Mouse (Mus musculus) CH12.LX (cell line): ENCODE measurements around the gene Zbtb7a. TPM values are rescaled to one million over a fixed set of nuclear protein-coding genes. Genes with fewer than 3 reads are reported as not detected.

Experiments
- DNase-seq: peaks from one replicate; pipeline ENCODE4 v3.0.0-alpha.2; 2013; ENCODE audit errors: extremely low read depth
- H3K27ac ChIP-seq: 2 replicates; pipeline ENCODE4 v1.5.1; 2012; ENCODE audit warnings: low read depth, mild to moderate bottlenecking, control low read depth, moderate library complexity; ENCODE audit not compliant: insufficient read depth
- H3K27me3 ChIP-seq: replicated peaks from 2 replicates; pipeline ENCODE3; 2012; ENCODE audit warnings: inconsistent platforms
- H3K36me3 ChIP-seq, 2 experiments: replicated peaks in 1 of 2; 2 replicates each; pipeline versions ENCODE3 to v1.6.1; 2012; ENCODE audit warnings: inconsistent platforms in 1 of 2, low read length in 1 of 2, mild to moderate bottlenecking in 1 of 2, mixed read lengths in 1 of 2, moderate library complexity in 1 of 2; ENCODE audit not compliant: control insufficient read depth in 1 of 2, insufficient read depth in 1 of 2
- H3K4me1 ChIP-seq, 2 experiments: 2 replicates each; pipeline ENCODE4 v1.6.1; 2012; ENCODE audit warnings: inconsistent platforms in 1 of 2, moderate library complexity in 1 of 2; ENCODE audit not compliant: insufficient read depth in 2 of 2, control insufficient read depth in 1 of 2
- H3K4me2 ChIP-seq: 2 replicates; pipeline ENCODE4 v1.6.1; 2012; ENCODE audit warnings: low read depth, mild to moderate bottlenecking, control low read depth; ENCODE audit not compliant: poor library complexity, insufficient read depth, severe bottlenecking
- H3K4me3 ChIP-seq, 3 experiments: fragments of 150-350 bp in 1 of 3; sonication (generic) in 1 of 3; replicated peaks in 1 of 3; 2 replicates each; pipeline versions ENCODE3 to v1.5.1; 2011 to 2012; ENCODE audit warnings: low read depth in 2 of 3, low read length in 2 of 3, mild to moderate bottlenecking in 2 of 3, moderate library complexity in 2 of 3, control low read depth in 1 of 3, improper control_type of control experiment in 1 of 3, inconsistent platforms in 1 of 3, mixed read lengths in 1 of 3; ENCODE audit not compliant: poor library complexity in 1 of 3
- H3K79me2 ChIP-seq: replicated peaks from 2 replicates; pipeline ENCODE4 v1.6.1; 2012; ENCODE audit warnings: mild to moderate bottlenecking, moderate library complexity; ENCODE audit not compliant: control insufficient read depth, poor library complexity, insufficient read depth, severe bottlenecking; ENCODE audit errors: extremely low read depth
- H3K9ac ChIP-seq: 2 replicates; pipeline ENCODE4 v1.6.1; 2012; ENCODE audit warnings: low read depth, mild to moderate bottlenecking, control low read depth, moderate library complexity; ENCODE audit not compliant: insufficient read depth
- H3K9me3 ChIP-seq: replicated peaks from 2 replicates; pipeline ENCODE3; 2012; ENCODE audit warnings: low read length, inconsistent platforms, mixed read lengths
- CTCF ChIP-seq, 2 experiments: IDR thresholded peaks in 1 of 2; conservative IDR thresholded peaks in 1 of 2; 2 replicates each; pipeline ENCODE4 v1.5.1; 2011 to 2012; ENCODE audit warnings: low read depth in 2 of 2, low read length in 2 of 2, improper control_type of control experiment in 1 of 2, inconsistent platforms in 1 of 2, mild to moderate bottlenecking in 1 of 2, moderate library complexity in 1 of 2
- ELF1 ChIP-seq: IDR thresholded peaks from 2 replicates; pipeline ENCODE4 v1.6.1; 2014; ENCODE audit warnings: low read depth, mild to moderate bottlenecking, inconsistent platforms, low read length, improper control_type of control experiment
- EP300 ChIP-seq: IDR thresholded peaks from 2 replicates; pipeline ENCODE4 v1.6.1; 2011; ENCODE audit warnings: low read length, improper control_type of control experiment
- MAX ChIP-seq: IDR thresholded peaks from 2 replicates; pipeline ENCODE4 v1.6.1; 2011; ENCODE audit warnings: low read length, improper control_type of control experiment
- MXI1 ChIP-seq: IDR thresholded peaks from 2 replicates; pipeline ENCODE4 v1.6.1; 2011; ENCODE audit warnings: mild to moderate bottlenecking, low read depth, low read length, improper control_type of control experiment
- NRF1 ChIP-seq: IDR thresholded peaks from 2 replicates; pipeline ENCODE4 v1.6.1; 2014; ENCODE audit warnings: low read depth, mild to moderate bottlenecking, inconsistent platforms, low read length, improper control_type of control experiment, moderate library complexity
- POLR2A ChIP-seq: IDR thresholded peaks from 2 replicates; pipeline ENCODE4 v1.6.1; 2011; ENCODE audit warnings: low read depth, mild to moderate bottlenecking, improper control_type of control experiment, low read length
- POLR2AphosphoS2 ChIP-seq: IDR thresholded peaks from 2 replicates; pipeline ENCODE4 v1.6.1; 2011; ENCODE audit warnings: low read depth, low read length, improper control_type of control experiment
- RAD21 ChIP-seq: IDR thresholded peaks from 2 replicates; pipeline ENCODE4 v1.6.1; 2011; ENCODE audit warnings: low read depth, mild to moderate bottlenecking, low read length, improper control_type of control experiment, moderate library complexity
- SIN3A ChIP-seq: IDR thresholded peaks from 2 replicates; pipeline ENCODE4 v1.6.1; 2012; ENCODE audit warnings: low read length, improper control_type of control experiment, inconsistent platforms
- SMC3 ChIP-seq: IDR thresholded peaks from 2 replicates; pipeline ENCODE4 v1.6.1; 2011; ENCODE audit warnings: low read depth, low read length, improper control_type of control experiment
- TBP ChIP-seq: conservative IDR thresholded peaks from 2 replicates; pipeline ENCODE4 v1.6.1; 2011; ENCODE audit warnings: low read depth, low read length, improper control_type of control experiment
- TCF12 ChIP-seq: IDR thresholded peaks from 2 replicates; pipeline ENCODE4 v1.6.1; 2014; ENCODE audit warnings: low read depth, mild to moderate bottlenecking, inconsistent platforms, low read length, improper control_type of control experiment
- USF2 ChIP-seq: conservative IDR thresholded peaks from 2 replicates; pipeline ENCODE4 v1.6.1; 2011; ENCODE audit warnings: low read depth, low read length, improper control_type of control experiment
- ZC3H11A ChIP-seq: IDR thresholded peaks from 2 replicates; pipeline ENCODE4 v1.6.1; 2012; ENCODE audit warnings: low read depth, mild to moderate bottlenecking, inconsistent platforms, low read length, improper control_type of control experiment
- ZKSCAN1 ChIP-seq: IDR thresholded peaks from 2 replicates; pipeline ENCODE4 v1.6.1; 2012; ENCODE audit warnings: low read depth, inconsistent platforms, low read length, improper control_type of control experiment, borderline replicate concordance
- ZNF384 ChIP-seq: IDR thresholded peaks from 2 replicates; pipeline ENCODE4 v1.6.1; 2012; ENCODE audit warnings: low read depth, low read length, improper control_type of control experiment, inconsistent platforms
- dilution Hi-C: fragments of 300-500 bp; cut with MboI; formaldehyde crosslinking; loops from 2 replicates; pipeline ENCODE4 v1.14.3; 2020; ENCODE audit warnings: low sequenced_read_pairs; ENCODE audit not compliant: extremely low pct_unique_long_range_greater_than_20kb, extremely low pct_ligation_motif_present
- in situ Hi-C: fragments of 300-500 bp; cut with MboI; formaldehyde crosslinking; loops from 3 replicates; pipeline ENCODE4 v1.14.3; 2019; ENCODE audit warnings: low sequenced_read_pairs, low pct_ligation_motif_present, low pct_unique_long_range_greater_than_20kb, mixed read lengths
- polyA plus RNA-seq: library from polyadenylated mRNA; unstranded; fragments of >175 nt; gene quantifications from 2 replicates; pipeline ENCODE4 v1.2.1, GENCODE M21; 2012; ENCODE audit warnings: low read depth; ENCODE audit not compliant: insufficient read length
- total RNA-seq, 2 experiments: library from RNA; depleted of rRNA; stranded (reverse); fragments of 300-350 nt in 1 of 2; fragments of >200 nt in 1 of 2; gene quantifications; 2 replicates each; pipeline ENCODE4 v1.2.3; 2012 to 2014

The Zbtb7a gene
- total and polyA plus RNA-seq, 3 experiments = 3.0 to 21.3 (median 18.2) TPM

DNA sequence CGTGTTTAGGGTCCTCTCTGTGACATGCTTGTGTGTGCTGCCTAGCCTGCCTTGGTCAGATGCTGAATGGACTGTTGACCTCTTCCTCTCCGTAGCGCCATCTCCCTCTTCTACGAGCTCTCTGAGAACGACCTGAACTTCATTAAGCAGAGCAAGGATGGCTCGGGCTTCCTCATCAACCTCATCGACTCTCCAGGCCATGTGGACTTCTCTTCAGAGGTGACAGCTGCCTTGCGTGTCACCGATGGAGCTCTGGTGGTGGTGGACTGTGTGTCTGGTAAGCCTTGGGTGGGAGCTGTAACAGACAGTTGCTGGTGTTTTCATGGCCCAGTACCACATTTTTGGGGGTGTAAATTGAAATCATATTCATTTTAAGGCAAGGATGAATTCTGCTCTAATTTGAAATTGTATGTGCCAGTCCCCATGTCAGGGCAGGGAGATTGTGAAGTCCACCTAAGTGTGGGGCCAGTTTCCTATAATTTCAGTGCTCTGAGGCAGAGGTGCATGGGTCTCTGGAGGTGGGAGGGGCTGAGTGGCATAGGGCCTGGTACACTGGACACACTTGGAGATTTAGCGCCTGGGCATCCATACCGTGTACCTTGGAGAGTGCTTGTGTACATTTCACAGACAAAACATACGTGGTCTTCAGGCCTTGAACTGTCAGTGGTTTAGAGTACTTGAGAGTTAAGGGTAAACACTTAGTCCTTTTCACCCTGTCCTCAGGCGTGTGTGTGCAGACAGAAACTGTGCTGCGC is 43.1 kb downstream of the Zbtb7a start:
- in situ Hi-C loops = loop anchor here (10.0 kb wide), 1 partner anchor 103 kb away; the partner anchor contains the start of gene Thop1
- peak overlapping the region; percentile 84 for H3K27ac ChIP-seq
- peaks cover 22 to 47% of the 10 kb centered on the region in 2 experiments for H3K4me1 ChIP-seq
- peaks cover 39% of the 10 kb centered on the region for H3K79me2 ChIP-seq
- peak overlapping the region; percentile 96 to 99 (median 99) for H3K4me3 ChIP-seq
- dilution Hi-C loops = no loop called here
- H3K27me3 ChIP-seq = no peaks in the 10 kb centered on the region
- H3K36me3 ChIP-seq = peaks cover 53 to 54% of the 10 kb centered on the region in 2 experiments
- DNase-seq = no peak
- peak overlapping the region; percentile 98 for H3K9ac ChIP-seq
- H3K4me2 ChIP-seq = peak overlapping the region; percentile 60
- no peaks in the 10 kb centered on the region for H3K9me3 ChIP-seq
- TF ChIP-seq ZNF384 (no peak), MXI1 (0 out of 2 replicates have a peak, but pooled peaks have one; percentile 1), USF2 (no peak), POLR2AphosphoS2 (no peak), TBP (no peak), TCF12 (no peak)

DNA sequence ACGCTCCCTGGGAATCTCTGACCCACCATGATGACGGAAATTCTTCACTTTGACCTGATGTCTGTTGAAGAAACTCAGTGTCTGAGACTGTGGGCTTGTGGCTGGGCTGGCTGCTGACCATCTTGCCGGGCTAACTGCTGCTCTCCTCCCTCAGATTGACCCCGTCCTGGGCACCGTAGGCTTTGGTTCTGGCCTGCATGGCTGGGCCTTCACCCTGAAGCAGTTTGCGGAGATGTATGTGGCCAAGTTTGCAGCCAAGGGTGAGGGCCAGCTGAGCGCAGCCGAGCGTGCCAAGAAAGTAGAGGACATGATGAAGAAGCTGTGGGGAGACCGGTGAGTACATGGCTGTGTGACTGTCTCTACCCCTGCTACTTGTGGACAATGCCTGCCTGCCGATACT is 43.9 kb downstream of the Zbtb7a start:
- peaks cover 25 to 52% of the 10 kb centered on the region in 2 experiments for H3K4me1 ChIP-seq
- TF ChIP-seq POLR2A = peak; percentile 12; the same call in 1 of the 2 replicates
- TF ChIP-seq TBP = no peak
- peaks cover 39% of the 10 kb centered on the region for H3K79me2 ChIP-seq
- peak overlapping the region; percentile 60; the same call in 1 of the 2 replicates for H3K4me2 ChIP-seq
- no peaks in the 10 kb centered on the region for H3K9me3 ChIP-seq
- in situ Hi-C loops = loop anchor here (10.0 kb wide), 1 partner anchor 104 kb away; the partner anchor contains the start of gene Thop1
- no peak for DNase-seq
- H3K9ac ChIP-seq = no peak overlapping the region
- dilution Hi-C loops = no loop called here
- H3K27ac ChIP-seq = no peak overlapping the region
- no peaks in the 10 kb centered on the region for H3K27me3 ChIP-seq
- H3K4me3 ChIP-seq = peak overlapping the region in 1 of 3 experiments; percentile 99
- peaks cover 53 to 55% of the 10 kb centered on the region in 2 experiments for H3K36me3 ChIP-seq

DNA sequence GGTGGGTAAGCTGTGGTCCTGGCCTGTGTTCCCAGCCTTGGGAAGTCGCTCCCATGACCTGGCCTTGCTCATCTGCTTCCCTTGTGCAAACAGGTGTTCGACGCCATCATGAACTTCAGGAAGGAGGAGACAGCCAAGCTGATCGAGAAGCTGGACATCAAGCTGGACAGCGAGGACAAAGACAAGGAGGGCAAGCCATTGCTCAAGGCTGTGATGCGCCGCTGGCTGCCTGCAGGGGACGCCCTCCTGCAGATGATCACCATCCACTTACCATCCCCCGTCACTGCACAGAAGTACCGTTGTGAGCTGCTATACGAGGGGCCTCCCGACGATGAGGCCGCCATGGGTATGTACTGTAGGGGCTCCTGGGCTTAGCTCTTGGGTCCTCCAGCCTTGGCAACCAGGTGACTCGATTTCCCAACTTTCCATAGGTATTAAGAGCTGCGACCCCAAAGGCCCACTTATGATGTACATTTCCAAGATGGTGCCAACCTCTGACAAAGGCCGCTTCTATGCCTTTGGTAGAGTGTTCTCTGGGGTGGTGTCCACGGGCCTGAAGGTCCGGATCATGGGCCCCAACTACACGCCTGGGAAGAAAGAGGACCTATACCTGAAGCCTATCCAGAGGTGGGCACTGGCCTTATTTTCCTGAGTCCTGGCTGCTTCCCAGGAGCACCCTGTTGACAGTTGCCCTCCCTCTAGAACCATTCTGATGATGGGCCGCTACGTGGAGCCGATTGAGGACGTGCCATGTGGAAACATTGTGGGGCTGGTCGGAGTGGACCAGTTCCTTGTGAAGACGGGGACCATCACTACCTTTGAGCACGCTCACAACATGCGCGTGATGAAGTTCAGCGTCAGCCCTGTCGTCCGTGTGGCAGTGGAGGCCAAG is 44.7 kb downstream of the Zbtb7a start:
- TF ChIP-seq POLR2AphosphoS2 = peak; percentile 60
- TF ChIP-seq POLR2A = peak; percentile 22
- no peak for TF ChIP-seq MAX
- TF ChIP-seq USF2 = no peak
- no peak for TF ChIP-seq EP300
- no peak for TF ChIP-seq NRF1
- no peak for TF ChIP-seq ELF1
- no peak for TF ChIP-seq SMC3
- peak; percentile 17 to 31; a peak in 2 of 4 replicates for TF ChIP-seq CTCF (conservative IDR thresholded peaks at IDR 0.05 in 1 of 2, IDR thresholded peaks at IDR 0.05 in 1 of 2; ENCODE audit: low read depth in 2 of 2, low read length in 2 of 2)
- no peak for TF ChIP-seq RAD21
- TF ChIP-seq SIN3A = no peak
- no peak for TF ChIP-seq ZKSCAN1
- TF ChIP-seq ZC3H11A = no peak
- in situ Hi-C loops (loop anchor here (10.0 kb wide), 1 partner anchor 105 kb away; the partner anchor contains the start of gene Thop1), dilution Hi-C loops (no loop called here)
- H3K36me3 ChIP-seq = peaks cover 53 to 63% of the 10 kb centered on the region in 2 experiments
- no peaks in the 10 kb centered on the region for H3K27me3 ChIP-seq
- H3K27ac ChIP-seq = no peak overlapping the region
- H3K4me1 ChIP-seq = peaks cover 22 to 55% of the 10 kb centered on the region in 2 experiments
- no peak overlapping the region for H3K9ac ChIP-seq
- H3K4me3 ChIP-seq = peak overlapping the region in 1 of 3 experiments; percentile 99
- H3K9me3 ChIP-seq = no peaks in the 10 kb centered on the region
- no peak for DNase-seq
- H3K4me2 ChIP-seq = no peak overlapping the region
- H3K79me2 ChIP-seq = peaks cover 41% of the 10 kb centered on the region
